Mouse (Mus musculus) kidney, adult 2 months (tissue): ENCODE data around the gene Olfr1504.
"Not testable (repeated sequence)": the region's sequence is repeated elsewhere in the genome, so short reads cannot be mapped to it uniquely, and the experiment has no call there.

ENCODE experiments used
- CTCF ChIP-seq: fragments of 200-500 bp; conservative IDR thresholded peaks from 2 replicates; pipeline ENCODE4 v1.5.1; 2011; ENCODE audit warnings: low read depth, mild to moderate bottlenecking, control low read depth, low read length, moderate library complexity, mixed read lengths; ENCODE audit not compliant: insufficient read depth, insufficient read length
- POLR2A ChIP-seq: fragments of 200-500 bp; IDR thresholded peaks from one replicate; pipeline ENCODE4 v1.6.1; 2011; ENCODE audit warnings: low read depth, low read length, control low read depth

DNA sequence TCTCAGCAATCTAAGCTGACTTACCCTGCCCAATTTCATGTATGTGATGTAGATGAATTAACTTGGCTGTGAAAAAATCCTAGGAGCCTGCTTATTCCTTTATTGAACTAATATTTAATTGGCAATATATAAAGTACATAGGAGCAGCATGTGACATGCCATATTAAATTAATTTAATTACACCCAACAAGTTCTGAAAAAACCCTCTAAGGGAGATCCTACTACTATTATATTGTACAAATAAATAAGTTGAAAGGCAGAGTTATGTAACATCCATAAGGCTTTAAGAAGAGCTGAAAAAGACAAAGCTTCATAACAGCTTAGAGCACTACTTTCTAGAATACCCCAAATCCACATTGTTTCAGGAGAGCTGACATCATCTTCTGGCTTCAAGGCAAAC lies 47.1 kb downstream of the Olfr1504 start, which contains the start of gene Olfr1501:
- not testable (repeated sequence) for TF ChIP-seq CTCF, POLR2A
